Mouse (Mus musculus): ENCODE results near the gene P3h4. TPM values are rescaled to one million over a fixed set of nuclear protein-coding genes. Genes with fewer than 3 reads are reported as not detected.
"Not testable (repeated sequence)": the region's sequence is repeated elsewhere in the genome, so short reads cannot be mapped to it uniquely, and the experiment has no call there.

P3h4 gene
- polyA plus RNA-seq, 1 experiment from 2014 or later: 54.3 TPM

DNA sequence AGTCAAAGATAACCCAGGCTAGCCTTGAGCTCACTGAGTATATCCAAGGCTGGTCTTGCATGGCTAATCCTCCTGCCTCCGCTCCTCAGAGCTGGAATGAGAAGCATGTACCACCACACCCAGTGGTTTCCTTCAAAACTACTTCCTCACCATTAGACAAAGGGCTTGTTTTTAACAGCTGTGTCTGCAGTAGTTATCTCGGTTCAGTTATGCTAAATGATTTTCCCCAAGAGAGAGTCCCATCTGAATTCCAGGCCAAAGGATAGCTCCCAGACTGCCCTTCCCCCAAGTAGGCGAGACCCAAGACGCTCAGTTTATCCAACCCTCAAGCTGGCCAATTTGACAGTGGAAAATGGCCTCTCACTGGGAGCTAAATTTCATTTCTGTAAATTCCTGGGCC lies 38.6 kb downstream of the P3h4 start:
- Histone ChIP-seq H3K27me3 (no peaks in the 10 kb centered on the region), H3K9ac (replicated peaks) (no peak overlapping the region), H3K36me3 (peaks cover 83% of the 10 kb centered on the region), H3K27ac (0 out of 2 replicates have a peak overlapping the region, but pooled peaks have one; percentile 25), H3K4me1 (replicated peaks) (0 out of 2 replicates have a peak, but pooled peaks cover 7% of the 10 kb centered on the region), H3K9me3 (no peaks in the 10 kb centered on the region), H3K4me2 (no peak overlapping the region), H3K4me3 (replicated peaks) (no peak overlapping the region)
- no peak for ATAC-seq (ENCODE audit: insufficient number of reproducible peaks, insufficient read depth, low FRiP score, low TSS enrichment, low read depth)
- 82% methylated on average over 4 of the region's 4 CpGs for WGBS

DNA sequence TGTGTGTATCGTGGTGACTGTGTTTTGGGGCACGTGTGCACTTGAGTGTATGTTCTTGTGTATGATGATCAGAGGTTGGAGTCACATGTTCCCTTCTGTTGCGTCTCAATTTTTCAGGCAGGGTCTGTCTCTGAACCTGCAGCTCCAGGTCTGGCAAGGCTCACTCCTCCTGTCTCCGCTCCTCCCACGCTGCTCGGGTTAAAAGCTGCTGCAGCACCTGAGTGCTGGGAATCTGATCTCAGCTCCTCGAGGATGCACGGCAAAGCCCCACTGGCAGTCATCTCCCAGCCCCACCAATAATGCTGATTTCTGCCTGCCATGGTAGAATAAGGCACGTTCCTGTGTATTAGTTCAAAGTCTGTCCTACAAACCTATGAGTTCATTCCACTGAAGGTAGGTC lies 39.5 kb downstream of the P3h4 start:
- H3K36me3 ChIP-seq: peaks cover 83% of the 10 kb centered on the region

DNA sequence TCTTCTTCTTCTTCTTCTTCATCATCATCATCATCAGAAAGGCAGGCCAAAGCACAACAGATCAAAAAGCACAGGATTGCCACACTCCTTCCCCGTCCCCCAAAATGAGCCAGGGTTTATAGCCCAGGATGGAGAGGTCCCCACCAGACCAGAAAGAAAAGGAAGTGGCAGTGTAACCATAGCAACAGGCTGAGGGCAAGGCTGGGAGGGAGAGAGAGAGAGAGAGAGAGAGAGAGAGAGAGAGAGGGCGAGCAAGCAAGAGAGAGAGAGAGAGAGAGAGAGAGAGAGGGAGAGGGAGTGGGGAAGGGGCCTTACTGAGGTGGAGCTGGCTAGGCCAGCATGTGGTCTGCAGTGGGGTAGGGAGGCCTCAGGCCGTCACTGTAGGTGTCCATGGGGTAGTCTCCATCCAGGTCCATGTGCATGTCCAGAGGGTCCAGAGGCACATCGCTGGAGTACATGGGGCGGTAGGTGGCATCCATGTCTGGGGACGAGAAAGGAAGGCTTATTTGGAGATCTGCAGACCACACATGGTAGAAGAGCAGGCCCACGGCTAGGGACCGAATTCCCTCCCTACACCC lies 42.6 kb downstream of the P3h4 start:
- no peak for ATAC-seq (ENCODE audit: insufficient number of reproducible peaks, insufficient read depth, low FRiP score, low TSS enrichment, low read depth)
- no peak overlapping the region for H3K27ac ChIP-seq

More for the DNA sequence above, 39.5 kb downstream of the P3h4 start:
- ATAC-seq (ENCODE audit: insufficient number of reproducible peaks, insufficient read depth, low FRiP score, low TSS enrichment, low read depth): no peak
- no peak overlapping the region for H3K9ac ChIP-seq (replicated peaks)
- 86% methylated on average over 9 of the region's 9 CpGs for WGBS
- H3K27ac ChIP-seq: no peak overlapping the region
- H3K4me1 ChIP-seq (replicated peaks): 0 out of 2 replicates have a peak, but pooled peaks cover 7% of the 10 kb centered on the region
- no peak overlapping the region for H3K4me3 ChIP-seq (replicated peaks)
- H3K9me3 ChIP-seq: no peaks in the 10 kb centered on the region
- H3K4me2 ChIP-seq: no peak overlapping the region
- no peaks in the 10 kb centered on the region for H3K27me3 ChIP-seq

DNA sequence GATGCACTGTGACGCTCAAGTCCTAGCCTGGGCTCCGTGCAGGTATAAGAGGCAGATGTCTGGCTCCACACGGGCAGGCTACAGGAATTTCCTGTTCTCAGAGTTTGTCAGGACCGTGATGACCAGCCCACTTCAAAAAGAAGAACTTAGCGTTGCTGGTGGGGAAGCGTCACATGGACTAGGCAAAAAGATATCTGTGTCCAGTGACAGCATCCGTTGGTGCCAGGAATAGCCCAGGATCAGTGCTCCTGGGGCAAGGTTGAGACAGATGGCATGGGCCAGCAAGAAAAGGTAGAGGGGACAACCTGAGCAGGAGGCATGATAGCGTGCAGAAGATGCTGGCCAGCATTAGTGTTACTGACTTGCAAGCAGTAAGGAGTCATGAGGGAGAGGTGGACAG lies 44.8 kb downstream of the P3h4 start:
- WGBS: 68% methylated on average over 8 of the region's 8 CpGs

More for the DNA sequence above, 42.6 kb downstream of the P3h4 start:
- Histone ChIP-seq H3K9ac (replicated peaks) (no peak overlapping the region; the same call in 1 of the 2 replicates), H3K4me3 (replicated peaks) (no peak overlapping the region), H3K4me2 (no peak overlapping the region), H3K36me3 (peaks cover 62% of the 10 kb centered on the region), H3K9me3 (no peaks in the 10 kb centered on the region), H3K27me3 (no peaks in the 10 kb centered on the region), H3K4me1 (replicated peaks) (0 out of 2 replicates have a peak, but pooled peaks cover 7% of the 10 kb centered on the region)
- WGBS: 67% methylated on average over 7 of the region's 8 CpGs

DNA sequence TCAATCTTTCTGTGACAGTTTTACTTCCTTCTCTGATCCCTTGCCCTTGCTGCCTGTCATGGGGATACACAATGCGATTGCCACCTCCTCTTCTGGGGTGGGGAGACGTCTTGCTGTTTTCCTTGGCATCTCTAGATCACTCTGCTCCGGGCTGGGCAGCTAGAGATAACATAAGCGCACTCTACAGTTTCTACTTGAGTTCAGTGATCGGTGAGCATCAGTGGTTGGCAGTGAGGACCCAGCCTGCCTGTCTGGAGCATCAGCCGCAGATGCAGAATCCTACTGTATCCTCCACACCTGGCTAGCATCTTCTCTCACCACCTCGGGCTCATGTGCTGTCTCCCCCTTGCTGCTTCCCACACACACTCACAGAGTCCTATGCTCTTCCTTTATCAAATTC lies 45.5 kb downstream of the P3h4 start:
- Histone ChIP-seq H3K9ac (replicated peaks) (no peak overlapping the region), H3K27ac (no peak overlapping the region), H3K4me3 (replicated peaks) (no peak overlapping the region), H3K9me3 (no peaks in the 10 kb centered on the region), H3K27me3 (no peaks in the 10 kb centered on the region), H3K4me1 (replicated peaks) (0 out of 2 replicates have a peak, but pooled peaks cover 7% of the 10 kb centered on the region), H3K36me3 (peaks cover 38% of the 10 kb centered on the region), H3K4me2 (no peak overlapping the region)
- no peak for ATAC-seq (ENCODE audit: insufficient number of reproducible peaks, insufficient read depth, low FRiP score, low TSS enrichment, low read depth)
- 71% methylated on average over 7 of the region's 7 CpGs for WGBS

More for the DNA sequence above, 44.8 kb downstream of the P3h4 start:
- ATAC-seq (ENCODE audit: insufficient number of reproducible peaks, insufficient read depth, low FRiP score, low TSS enrichment, low read depth): no peak
- 0 out of 2 replicates have a peak, but pooled peaks cover 7% of the 10 kb centered on the region for H3K4me1 ChIP-seq (replicated peaks)
- H3K27ac ChIP-seq: no peak overlapping the region
- no peaks in the 10 kb centered on the region for H3K27me3 ChIP-seq
- no peaks in the 10 kb centered on the region for H3K9me3 ChIP-seq
- H3K9ac ChIP-seq (replicated peaks): no peak overlapping the region
- H3K4me3 ChIP-seq (replicated peaks): no peak overlapping the region
- H3K36me3 ChIP-seq: peaks cover 42% of the 10 kb centered on the region
- no peak overlapping the region for H3K4me2 ChIP-seq

DNA sequence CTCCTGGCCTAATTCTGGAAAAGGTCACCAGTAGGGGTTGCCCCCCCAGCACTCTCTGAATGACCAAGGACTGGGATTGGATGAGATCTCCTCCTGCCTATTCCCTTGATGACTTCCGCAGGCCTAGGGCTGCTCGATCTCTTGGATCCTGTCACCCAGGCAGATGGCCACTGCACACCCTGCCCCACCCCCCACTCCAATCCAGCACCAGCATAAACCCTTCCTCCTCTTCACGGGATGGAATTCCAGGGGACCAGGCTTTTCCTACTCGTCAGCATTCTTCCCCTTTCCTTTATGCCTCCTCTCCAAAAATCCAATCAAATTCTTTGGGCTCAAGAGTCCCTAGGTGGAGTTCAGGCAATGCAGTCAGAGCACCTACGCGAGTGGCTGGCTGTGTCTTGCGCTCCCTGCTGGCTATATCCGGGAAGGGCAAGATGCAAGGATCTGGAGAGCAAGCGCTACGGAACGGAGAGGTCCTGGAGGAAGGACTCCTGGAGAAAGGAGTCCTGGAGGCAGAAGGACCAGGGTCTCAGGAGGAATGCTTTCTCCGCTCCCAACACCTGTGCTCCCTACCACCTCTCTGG lies 51.6 kb downstream of the P3h4 start:
- Histone ChIP-seq H3K4me3 (replicated peaks) (no peak overlapping the region), H3K9me3 (no peaks in the 10 kb centered on the region), H3K4me2 (no peak overlapping the region), H3K36me3 (no peaks in the 10 kb centered on the region), H3K27me3 (peaks cover 26% of the 10 kb centered on the region), H3K27ac (no peak overlapping the region), H3K9ac (replicated peaks) (no peak overlapping the region), H3K4me1 (replicated peaks) (peaks cover 10% of the 10 kb centered on the region; the same call in 1 of the 2 replicates)
- 22% methylated on average over 12 of the region's 12 CpGs for WGBS
- ATAC-seq (ENCODE audit: insufficient number of reproducible peaks, insufficient read depth, low FRiP score, low TSS enrichment, low read depth): peak; percentile 26; the same call in 1 of the 2 replicates

DNA sequence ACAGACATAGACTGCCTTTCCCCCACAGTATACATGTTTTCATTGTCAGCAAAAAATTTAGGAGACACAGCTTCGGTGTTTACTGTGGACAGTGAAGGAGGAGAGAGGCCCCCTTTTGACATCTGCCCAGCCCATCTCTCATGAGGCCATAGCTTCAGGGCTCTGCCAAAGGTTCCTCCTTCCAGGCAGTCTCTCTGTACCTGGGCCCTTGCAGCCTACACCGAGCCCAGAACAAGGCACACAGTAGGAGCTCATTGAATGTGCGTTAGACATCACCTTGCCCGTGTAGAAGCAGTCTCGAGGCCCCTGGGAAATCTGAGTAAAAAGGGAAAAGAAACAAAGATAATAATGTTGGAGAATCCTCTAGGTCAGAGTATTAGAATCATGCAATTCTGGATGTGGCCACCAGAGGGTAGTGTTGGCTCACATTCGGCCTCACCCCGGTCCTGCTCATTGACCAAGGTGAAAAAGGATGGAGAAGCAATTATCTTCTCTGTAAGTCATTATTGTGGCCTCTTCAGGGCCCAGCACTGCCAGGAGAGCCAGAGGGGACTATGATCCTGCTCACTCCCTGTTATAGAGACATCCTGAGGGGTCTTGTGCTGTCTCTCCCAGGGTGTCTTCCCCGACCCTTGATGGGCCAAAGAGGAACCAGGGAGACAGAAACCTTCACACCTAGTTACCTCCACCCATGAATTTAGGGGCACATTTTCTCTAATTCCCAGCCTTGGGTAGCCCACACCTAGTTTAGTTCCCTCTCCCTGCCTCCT lies 52.2 kb downstream of the P3h4 start:
- no peak overlapping the region for H3K9ac ChIP-seq (replicated peaks)
- H3K9me3 ChIP-seq: no peaks in the 10 kb centered on the region
- H3K36me3 ChIP-seq: no peaks in the 10 kb centered on the region
- H3K4me3 ChIP-seq (replicated peaks): no peak overlapping the region
- H3K27ac ChIP-seq: no peak overlapping the region
- 13% methylated on average over 8 of the region's 8 CpGs for WGBS
- H3K4me2 ChIP-seq: no peak overlapping the region
- 0 out of 2 replicates have a peak, but pooled peaks have one; percentile 27 for ATAC-seq (ENCODE audit: insufficient number of reproducible peaks, insufficient read depth, low FRiP score, low TSS enrichment, low read depth)
- peaks cover 32% of the 10 kb centered on the region for H3K27me3 ChIP-seq
- H3K4me1 ChIP-seq (replicated peaks): peaks cover 10% of the 10 kb centered on the region; the same call in 1 of the 2 replicates

DNA sequence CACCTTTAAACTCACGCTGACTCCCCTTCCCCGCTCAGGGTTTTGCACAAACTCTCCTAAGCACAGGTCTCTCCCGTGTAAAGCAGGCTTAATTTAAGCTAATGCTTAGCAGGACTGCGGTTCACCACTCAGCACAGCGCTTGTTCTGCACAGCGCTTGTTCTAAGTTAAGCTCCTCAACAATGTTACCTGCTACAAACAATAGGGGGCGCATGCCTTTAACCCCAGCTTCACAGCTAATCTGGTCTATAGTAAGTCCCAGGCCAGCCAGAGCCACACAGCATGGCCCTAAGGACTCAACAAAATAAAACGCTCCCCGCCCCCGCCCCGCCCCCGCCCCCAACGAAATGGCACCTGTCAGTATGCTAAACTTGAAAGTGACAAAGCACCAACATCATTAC lies 53.6 kb downstream of the P3h4 start:
- H3K4me3 ChIP-seq (replicated peaks); H3K9ac ChIP-seq (replicated peaks); H3K36me3 ChIP-seq; H3K27ac ChIP-seq; H3K4me2 ChIP-seq; ATAC-seq (ENCODE audit: insufficient number of reproducible peaks, insufficient read depth, low FRiP score, low TSS enrichment, low read depth); H3K9me3 ChIP-seq: not testable (repeated sequence)
- 0% methylated on average over 1 of the region's 13 CpGs for WGBS
- peaks cover 17% of the 10 kb centered on the region for H3K4me1 ChIP-seq (replicated peaks)
- H3K27me3 ChIP-seq: peaks cover 45% of the 10 kb centered on the region

DNA sequence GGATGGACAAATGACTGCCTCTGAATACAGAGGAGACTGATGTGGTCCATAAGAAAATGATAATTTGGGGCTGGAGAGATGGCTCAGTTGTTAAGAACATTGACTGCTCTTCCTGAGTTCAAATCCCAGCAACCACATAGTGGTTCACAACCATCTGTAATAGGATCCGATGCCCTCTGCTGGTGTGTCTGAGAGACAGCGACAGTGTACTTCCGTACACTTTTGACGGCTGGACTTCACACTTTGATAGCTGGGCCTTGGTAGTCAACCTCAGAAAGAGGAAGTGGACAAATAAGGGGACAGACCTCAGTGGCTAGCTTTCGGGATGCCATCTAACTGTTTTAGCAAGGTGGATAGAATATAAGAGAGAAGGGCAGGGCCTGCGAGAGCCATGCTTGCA lies 54.5 kb downstream of the P3h4 start:
- no peak for ATAC-seq (ENCODE audit: insufficient number of reproducible peaks, insufficient read depth, low FRiP score, low TSS enrichment, low read depth)

More for the DNA sequence above, 54.5 kb downstream of the P3h4 start:
- no peak overlapping the region for H3K9ac ChIP-seq (replicated peaks)
- H3K4me1 ChIP-seq (replicated peaks): peaks cover 26% of the 10 kb centered on the region
- WGBS: 81% methylated on average over 6 of the region's 6 CpGs
- no peak overlapping the region for H3K27ac ChIP-seq
- peaks cover 54% of the 10 kb centered on the region for H3K27me3 ChIP-seq
- no peaks in the 10 kb centered on the region for H3K36me3 ChIP-seq
- no peak overlapping the region for H3K4me3 ChIP-seq (replicated peaks)
- no peaks in the 10 kb centered on the region for H3K9me3 ChIP-seq
- no peak overlapping the region for H3K4me2 ChIP-seq
